Mouse (Mus musculus) embryonic facial prominence, embryonic 11.5 days (tissue): ENCODE results near the gene Tnfsfm13. TPM values are rescaled to one million over a fixed set of nuclear protein-coding genes. Genes with fewer than 3 reads are reported as not detected.

Experiments used
- ATAC-seq: fragments of 200-750 bp; cut with Nextera tagmentation; replicated peaks from 2 replicates; pipeline ENCODE4 v1.8.0; 2017; ENCODE audit warnings: low read depth; ENCODE audit not compliant: insufficient number of reproducible peaks, low FRiP score, low TSS enrichment
- DNase-seq: peaks from one replicate; pipeline ENCODE4 v3.0.0-alpha.2; 2015; ENCODE audit warnings: low spot score
- H3K27ac ChIP-seq: fragments of 300-500 bp; sonication (generic); replicated peaks from 2 replicates; pipeline ENCODE4 v1.5.1; 2014; ENCODE audit warnings: mild to moderate bottlenecking, low read depth, low read length, control low read depth
- H3K27me3 ChIP-seq: fragments of 300-500 bp; sonication (generic); 2 replicates; pipeline ENCODE4 v1.6.1; 2014; ENCODE audit warnings: mild to moderate bottlenecking, low read length, moderate library complexity, mixed read lengths; ENCODE audit not compliant: control insufficient read depth, insufficient read depth
- H3K36me3 ChIP-seq: fragments of 300-500 bp; sonication (generic); replicated peaks from 2 replicates; pipeline ENCODE4 v1.6.1; 2014; ENCODE audit warnings: low read depth, mild to moderate bottlenecking, low read length, moderate library complexity, mixed read lengths; ENCODE audit not compliant: control insufficient read depth, insufficient read depth
- H3K4me1 ChIP-seq: fragments of 300-500 bp; sonication (generic); 2 replicates; pipeline ENCODE4 v1.6.1; 2014; ENCODE audit warnings: low read length, mixed read lengths; ENCODE audit not compliant: control insufficient read depth, insufficient read depth
- H3K4me2 ChIP-seq: fragments of 300-500 bp; sonication (generic); 2 replicates; pipeline ENCODE4 v1.6.1; 2014; ENCODE audit warnings: low read depth, mild to moderate bottlenecking, control low read depth, low read length, moderate library complexity
- H3K4me3 ChIP-seq: fragments of 300-500 bp; sonication (generic); 2 replicates; pipeline ENCODE4 v1.5.1; 2014; ENCODE audit warnings: low read depth, low read length, control low read depth
- H3K9ac ChIP-seq: fragments of 300-500 bp; sonication (generic); replicated peaks from 2 replicates; pipeline ENCODE4 v1.6.1; 2014; ENCODE audit warnings: mild to moderate bottlenecking, control low read depth, low read length
- H3K9me3 ChIP-seq: fragments of 300-500 bp; sonication (generic); replicated peaks from 2 replicates; pipeline ENCODE4 v1.6.1; 2016; ENCODE audit warnings: mild to moderate bottlenecking, low read length, inconsistent platforms, mixed read lengths; ENCODE audit not compliant: control insufficient read depth
- WGBS: fragments of 180-500 bp; shearing (Covaris S2); extraction: QIAGEN DNeasy Blood & Tissue Kit; methylation state at CpG from one replicate; pipeline ENCODE4 v1.1.7; 2014; 5-methylcytosine and 5-hydroxymethylcytosine counted together
- polyA plus RNA-seq: library from polyadenylated mRNA; unstranded; fragments of >200 nt; fragmentation: Nextera tagmentation; extraction: Ambion mirVana; gene quantifications from 2 replicates; pipeline ENCODE4 v1.2.1, GENCODE M21; 2014

The Tnfsfm13 gene
- polyA plus RNA-seq, 1 experiment from 2014 or later = 1.5 TPM

DNA sequence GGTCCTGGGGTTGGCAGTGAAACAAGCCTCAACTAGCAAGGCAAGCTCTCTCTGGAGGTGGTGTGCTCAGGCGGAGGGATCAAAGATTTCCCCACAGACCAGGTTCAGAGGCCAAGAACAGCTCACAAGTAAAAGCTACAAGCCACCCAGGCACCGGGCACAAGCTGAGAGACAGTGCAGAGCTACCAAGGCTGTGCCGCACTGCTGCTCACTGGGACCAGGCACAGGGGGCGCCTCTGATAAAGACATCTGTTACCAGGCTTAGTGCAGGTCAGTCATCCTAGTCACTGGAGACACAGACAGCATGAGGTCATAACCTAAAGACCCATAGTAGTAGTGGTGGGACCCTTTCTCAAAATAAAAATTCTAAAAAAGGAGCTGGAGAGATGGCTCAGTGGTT, 21.1 kb upstream of the Tnfsfm13 start:
- Histone ChIP-seq H3K4me2 (no peak overlapping the region), H3K27ac (no peak overlapping the region), H3K4me1 (peaks cover 2% of the 10 kb centered on the region; the same call in 1 of the 2 replicates), H3K4me3 (no peak overlapping the region), H3K27me3 (no peaks in the 10 kb centered on the region), H3K9ac (no peak overlapping the region), H3K9me3 (no peaks in the 10 kb centered on the region), H3K36me3 (no peaks in the 10 kb centered on the region)
- WGBS = 62% methylated on average over 4 of the region's 4 CpGs
- no peak for DNase-seq
- no peak for ATAC-seq

DNA sequence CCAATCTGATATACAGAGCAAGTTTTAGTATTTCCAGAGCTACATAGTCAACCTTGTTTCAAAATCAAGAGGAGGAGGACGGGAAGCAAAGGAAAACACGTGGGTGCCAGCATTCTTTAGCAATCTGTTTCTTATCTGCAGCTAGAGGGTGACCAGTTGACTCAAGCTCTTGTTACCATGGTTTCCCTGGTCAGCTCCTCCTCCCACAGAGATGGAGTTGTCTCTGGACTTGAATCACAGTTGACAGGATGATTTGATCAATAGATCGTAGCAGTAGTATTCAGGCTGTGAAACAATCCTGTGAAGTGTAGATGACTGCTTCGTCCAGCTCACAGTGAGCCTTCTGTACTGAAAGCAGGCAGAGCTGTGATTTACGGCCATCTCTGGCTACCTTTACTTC, 20.0 kb upstream of the Tnfsfm13 start:
- Histone ChIP-seq H3K4me3 (no peak overlapping the region), H3K27me3 (no peaks in the 10 kb centered on the region), H3K4me1 (peaks cover 2% of the 10 kb centered on the region; the same call in 1 of the 2 replicates), H3K9me3 (no peaks in the 10 kb centered on the region), H3K36me3 (no peaks in the 10 kb centered on the region), H3K27ac (peak overlapping the region; percentile 42; the same call in 1 of the 2 replicates), H3K4me2 (no peak overlapping the region), H3K9ac (no peak overlapping the region)
- WGBS = 24% methylated on average over 5 of the region's 5 CpGs
- DNase-seq (peak; percentile 79), ATAC-seq (no peak)

DNA sequence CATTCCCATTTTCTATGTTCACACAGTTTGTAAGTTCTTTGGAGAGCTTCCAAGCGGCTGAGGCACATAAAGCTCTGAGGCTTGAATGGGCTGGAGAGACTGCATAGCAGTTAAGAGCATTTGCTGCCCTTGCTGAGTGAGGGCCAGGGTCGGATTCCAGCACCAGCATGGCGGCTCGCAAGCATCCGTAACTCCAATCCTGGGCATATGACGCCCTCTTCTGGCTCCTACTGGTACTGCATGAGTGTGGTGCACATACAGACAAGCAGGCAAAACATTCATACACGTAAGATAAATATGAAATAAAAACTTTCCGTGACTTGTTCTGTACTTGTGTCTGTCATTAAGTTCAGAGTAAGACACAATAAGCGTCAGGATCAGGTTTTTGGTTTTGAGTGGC, 19.6 kb upstream of the Tnfsfm13 start:
- Histone ChIP-seq H3K9me3 (no peaks in the 10 kb centered on the region), H3K4me1 (peaks cover 2% of the 10 kb centered on the region; the same call in 1 of the 2 replicates), H3K4me2 (no peak overlapping the region), H3K9ac (no peak overlapping the region), H3K27me3 (no peaks in the 10 kb centered on the region), H3K27ac (peak overlapping the region; percentile 42), H3K4me3 (no peak overlapping the region), H3K36me3 (no peaks in the 10 kb centered on the region)
- no peak for ATAC-seq
- 57% methylated on average over 9 of the region's 9 CpGs for WGBS
- peak; percentile 56 for DNase-seq

DNA sequence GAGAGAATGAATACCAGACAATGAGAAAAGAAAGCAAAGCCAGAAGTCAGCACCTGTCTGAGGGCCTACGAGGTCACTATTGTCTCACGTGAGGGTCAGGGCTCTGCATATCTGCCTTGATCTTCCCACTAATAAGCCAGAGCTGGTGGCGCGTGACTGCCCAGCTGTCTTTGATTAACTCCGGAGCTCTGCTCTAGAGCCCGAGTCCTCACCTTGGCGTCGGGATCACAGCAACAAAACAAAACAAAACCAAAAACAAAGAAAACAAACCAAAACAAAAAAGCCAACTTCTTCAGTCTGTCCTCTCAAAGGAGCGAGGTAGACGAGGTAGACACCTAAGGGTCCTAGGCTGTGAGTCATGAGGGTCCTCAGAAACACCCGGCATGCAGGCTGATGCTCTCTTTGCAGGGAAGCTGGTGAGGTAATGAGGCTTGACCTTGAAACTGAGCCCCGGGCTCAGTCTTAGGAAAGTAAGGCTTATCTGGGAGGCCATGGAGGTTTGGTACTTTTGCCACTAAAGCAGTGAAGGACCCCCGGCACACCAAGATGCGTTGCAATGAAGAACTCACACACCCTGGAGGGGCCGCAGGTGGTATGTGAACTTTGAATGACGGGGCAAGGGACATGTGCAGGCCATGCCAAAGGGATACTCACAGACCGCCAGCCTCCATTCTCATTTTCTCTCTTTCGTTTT, 18.9 kb upstream of the Tnfsfm13 start:
- no peaks in the 10 kb centered on the region for H3K9me3 ChIP-seq
- no peak overlapping the region for H3K27ac ChIP-seq
- ATAC-seq = no peak
- peak; percentile 82 for DNase-seq
- H3K4me1 ChIP-seq = peaks cover 2% of the 10 kb centered on the region; the same call in 1 of the 2 replicates
- no peak overlapping the region for H3K4me2 ChIP-seq
- no peaks in the 10 kb centered on the region for H3K36me3 ChIP-seq
- 35% methylated on average over 18 of the region's 18 CpGs for WGBS
- H3K27me3 ChIP-seq = no peaks in the 10 kb centered on the region
- no peak overlapping the region for H3K9ac ChIP-seq
- H3K4me3 ChIP-seq = no peak overlapping the region

DNA sequence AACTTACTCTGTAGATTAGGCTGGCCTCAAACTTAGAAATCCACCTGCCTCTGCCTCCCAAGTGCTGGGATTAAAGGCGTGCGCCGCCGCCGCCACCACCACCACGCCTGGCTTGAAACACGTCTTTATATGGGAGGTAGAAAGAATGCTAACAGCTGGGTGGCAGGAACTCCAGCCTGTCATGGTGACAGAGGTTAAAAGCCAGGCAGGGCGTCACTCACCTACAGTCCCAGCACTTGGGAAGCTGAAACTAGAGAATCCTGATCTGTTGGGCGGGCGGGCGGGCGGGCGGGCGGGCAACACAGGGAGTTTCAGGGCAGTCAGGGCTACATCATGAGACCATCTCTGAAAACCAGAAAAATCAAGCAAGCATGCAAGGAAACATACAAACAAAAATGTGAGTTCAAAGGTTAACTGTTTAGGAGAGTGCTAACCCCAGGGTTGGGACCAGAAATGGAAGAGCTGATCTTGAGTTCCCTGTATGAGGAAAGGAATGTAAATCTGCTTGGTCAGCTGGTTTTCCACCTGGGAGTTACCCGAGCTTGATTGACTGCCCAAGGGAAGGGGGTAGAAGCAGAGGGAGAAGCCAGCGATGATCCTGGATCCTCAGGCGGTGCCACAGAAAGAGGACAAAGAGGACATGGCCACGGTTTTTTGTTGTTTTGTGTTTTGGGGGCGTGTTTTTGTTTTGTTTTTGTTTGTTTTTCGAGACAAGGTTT, 17.2 kb upstream of the Tnfsfm13 start:
- no peak overlapping the region for H3K27ac ChIP-seq
- WGBS = 62% methylated on average over 20 of the region's 20 CpGs

DNA sequence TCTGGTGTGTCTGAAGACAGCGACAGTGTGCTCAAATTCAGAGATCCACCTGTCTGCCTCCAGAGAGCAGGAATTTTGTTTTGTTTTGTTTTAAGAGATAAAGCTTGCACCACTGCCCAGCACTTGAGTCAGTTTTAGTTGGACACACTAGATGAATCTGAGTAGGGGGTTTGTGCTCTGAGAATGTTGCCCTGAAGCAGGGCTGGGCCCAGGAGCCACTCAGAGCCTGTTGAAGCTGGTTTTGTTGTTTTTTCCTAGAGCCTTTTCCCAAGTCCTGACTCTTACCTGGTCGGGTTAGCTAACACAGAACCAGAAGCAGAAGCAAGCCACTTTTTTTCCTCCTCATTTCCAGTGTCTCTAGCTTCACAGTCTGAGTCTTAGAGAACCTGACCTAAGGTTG, 15.2 kb upstream of the Tnfsfm13 start:
- WGBS = 78% methylated on average over 2 of the region's 2 CpGs
- Histone ChIP-seq H3K27ac (no peak overlapping the region), H3K4me3 (no peak overlapping the region), H3K4me1 (no peaks in the 10 kb centered on the region), H3K27me3 (no peaks in the 10 kb centered on the region), H3K36me3 (no peaks in the 10 kb centered on the region), H3K4me2 (no peak overlapping the region), H3K9me3 (no peaks in the 10 kb centered on the region), H3K9ac (no peak overlapping the region)
- ATAC-seq (no peak), DNase-seq (no peak)

More for the DNA sequence above, 17.2 kb upstream of the Tnfsfm13 start:
- H3K27me3 ChIP-seq = no peaks in the 10 kb centered on the region
- no peak overlapping the region for H3K4me2 ChIP-seq
- DNase-seq (no peak), ATAC-seq (no peak)
- no peak overlapping the region for H3K9ac ChIP-seq
- H3K36me3 ChIP-seq = no peaks in the 10 kb centered on the region
- no peak overlapping the region for H3K4me3 ChIP-seq
- no peaks in the 10 kb centered on the region for H3K9me3 ChIP-seq
- no peaks in the 10 kb centered on the region for H3K4me1 ChIP-seq

DNA sequence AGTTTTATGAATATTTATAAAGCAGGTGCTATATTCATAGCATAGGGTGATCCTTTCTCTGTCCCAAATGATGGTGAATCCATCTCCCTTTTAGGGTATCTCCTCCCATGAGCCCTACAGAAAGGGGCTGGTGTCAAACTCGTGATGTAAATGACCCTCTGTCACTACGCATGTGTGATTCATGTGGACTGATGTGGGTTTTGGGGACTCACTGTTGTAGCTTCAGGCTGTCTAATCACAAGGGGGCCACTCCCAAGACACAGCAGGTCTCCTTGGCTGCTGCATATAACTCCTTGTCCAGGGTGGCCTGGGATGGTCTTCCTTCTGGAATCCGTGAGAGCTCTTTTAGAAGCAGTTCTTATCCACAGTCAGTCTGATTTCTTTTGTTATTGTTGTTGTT, 14.6 kb upstream of the Tnfsfm13 start:
- Histone ChIP-seq H3K4me3 (no peak overlapping the region), H3K4me2 (no peak overlapping the region), H3K9me3 (no peaks in the 10 kb centered on the region), H3K4me1 (no peaks in the 10 kb centered on the region), H3K36me3 (no peaks in the 10 kb centered on the region), H3K9ac (no peak overlapping the region), H3K27ac (no peak overlapping the region), H3K27me3 (no peaks in the 10 kb centered on the region)
- 78% methylated on average over 3 of the region's 3 CpGs for WGBS
- DNase-seq (no peak), ATAC-seq (no peak)
